Mouse (Mus musculus): Measurements from ENCODE around the gene Rasal3. TPM values are rescaled to one million over a fixed set of nuclear protein-coding genes. Genes with fewer than 3 reads are reported as not detected.

Rasal3 gene
- polyA plus RNA-seq, 1 experiment from 2014 or later = 3.6 TPM

DNA sequence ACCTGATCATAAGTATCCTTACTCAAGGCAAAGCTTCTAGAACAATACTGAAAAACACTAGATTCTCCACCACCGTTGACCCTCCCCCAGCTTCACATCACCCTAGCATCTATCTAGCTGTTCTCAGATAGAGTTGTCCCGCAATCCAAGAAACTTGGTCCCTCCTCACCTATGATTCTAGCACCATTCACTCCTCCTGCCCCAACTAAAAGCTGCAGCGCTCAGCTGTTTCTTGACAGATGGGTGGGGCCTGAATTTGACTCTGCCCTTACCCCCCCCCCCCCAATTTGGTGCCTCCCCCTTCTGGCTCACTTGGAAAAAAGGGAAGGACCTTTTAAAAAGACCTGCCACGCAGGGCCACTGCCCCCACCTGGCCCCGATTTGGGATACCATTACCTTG, 38.5 kb downstream of the Rasal3 start:
- peaks cover 37% of the 10 kb centered on the region for H3K36me3 ChIP-seq
- H3K27me3 ChIP-seq = no peaks in the 10 kb centered on the region
- peak overlapping the region; percentile 94 for H3K9ac ChIP-seq
- H3K4me2 ChIP-seq = peak overlapping the region; percentile 90
- 32% methylated on average over 5 of the region's 5 CpGs for WGBS (ENCODE audit: insufficient replicate concordance)
- ATAC-seq (ENCODE audit: low read depth) (no peak), DNase-seq (no peak)
- H3K27ac ChIP-seq = peak overlapping the region; percentile 76
- H3K4me1 ChIP-seq (replicated peaks) = peaks cover 72% of the 10 kb centered on the region
- H3K9me3 ChIP-seq (replicated peaks) = no peaks in the 10 kb centered on the region
- peak overlapping the region; percentile 97 for H3K4me3 ChIP-seq (replicated peaks)

DNA sequence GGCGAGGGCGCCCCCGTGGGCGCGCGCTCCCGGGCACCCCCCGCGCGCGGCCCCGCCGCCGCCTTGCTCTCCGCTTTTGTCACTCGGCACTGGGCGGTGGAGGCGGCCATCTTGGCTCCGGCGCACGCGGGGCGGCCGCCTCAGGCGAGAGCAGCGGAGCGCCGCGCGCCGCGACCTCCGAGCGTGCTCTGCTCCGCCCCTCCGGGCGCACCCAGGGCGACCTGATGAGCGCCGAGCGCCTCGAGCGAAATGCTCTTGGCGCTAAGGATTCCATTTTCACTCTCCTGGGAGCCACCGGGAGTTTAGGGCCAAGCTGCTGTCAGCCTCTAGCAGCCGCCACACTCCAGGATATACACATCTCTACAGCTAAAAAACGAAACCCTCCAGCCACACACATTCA, 39.1 kb downstream of the Rasal3 start:
- H3K4me1 ChIP-seq (replicated peaks) = peaks cover 72% of the 10 kb centered on the region
- WGBS (ENCODE audit: insufficient replicate concordance) = under 1% methylated on average over 46 of the region's 47 CpGs
- H3K4me2 ChIP-seq = peak overlapping the region; percentile 90

GRCm38 (mm10) chr17:32363821-32364301, 39.5 kb downstream of the Rasal3 start:
- DNase-seq = no peak
- Histone ChIP-seq H3K27me3 (no peaks in the 10 kb centered on the region), H3K36me3 (peaks cover 47% of the 10 kb centered on the region), H3K4me2 (peak overlapping the region; percentile 90), H3K27ac (peak overlapping the region; percentile 76), H3K9ac (peak overlapping the region; percentile 94), H3K4me3 (replicated peaks) (peak overlapping the region; percentile 97), H3K4me1 (replicated peaks) (peaks cover 69% of the 10 kb centered on the region), H3K9me3 (replicated peaks) (no peaks in the 10 kb centered on the region)
- ATAC-seq (ENCODE audit: low read depth) = peak; percentile 37
- WGBS (ENCODE audit: insufficient replicate concordance) = under 1% methylated on average over 24 of the region's 50 CpGs

More for the DNA sequence above, 39.1 kb downstream of the Rasal3 start:
- ATAC-seq (ENCODE audit: low read depth) = peak; percentile 84
- peak overlapping the region; percentile 94 for H3K9ac ChIP-seq
- peak overlapping the region; percentile 76 for H3K27ac ChIP-seq
- DNase-seq = peak; percentile 82
- peak overlapping the region; percentile 97 for H3K4me3 ChIP-seq (replicated peaks)
- peaks cover 42% of the 10 kb centered on the region for H3K36me3 ChIP-seq
- no peaks in the 10 kb centered on the region for H3K27me3 ChIP-seq
- H3K9me3 ChIP-seq (replicated peaks) = no peaks in the 10 kb centered on the region

DNA sequence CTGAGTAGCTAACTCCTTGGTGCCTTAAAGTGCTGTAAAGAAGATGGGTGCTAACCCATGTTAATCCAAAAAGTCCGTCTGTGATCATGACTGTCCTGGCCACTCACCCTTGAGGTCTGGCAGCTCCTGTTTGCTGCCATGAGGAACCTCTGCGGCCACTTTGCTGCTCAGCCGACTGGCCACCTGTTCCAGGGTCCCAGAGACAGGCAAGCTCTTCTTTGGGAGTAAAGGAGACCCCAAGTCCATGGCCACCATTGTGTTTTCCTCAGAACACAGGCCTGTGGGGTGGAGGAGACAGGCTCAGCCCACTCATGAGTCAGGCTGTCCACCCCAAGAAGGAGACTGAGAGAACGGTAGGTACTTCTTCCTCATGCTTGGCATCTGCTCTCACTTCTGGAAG, 40.7 kb downstream of the Rasal3 start:
- WGBS (ENCODE audit: insufficient replicate concordance) = 83% methylated on average over 4 of the region's 4 CpGs
- peaks cover 57% of the 10 kb centered on the region for H3K4me1 ChIP-seq (replicated peaks)
- H3K4me3 ChIP-seq (replicated peaks) = peak overlapping the region; percentile 97
- H3K4me2 ChIP-seq = peak overlapping the region; percentile 90
- no peak for ATAC-seq (ENCODE audit: low read depth)
- H3K27me3 ChIP-seq = no peaks in the 10 kb centered on the region
- no peak for DNase-seq
- H3K9ac ChIP-seq = peak overlapping the region; percentile 94
- H3K9me3 ChIP-seq (replicated peaks) = no peaks in the 10 kb centered on the region
- no peak overlapping the region for H3K27ac ChIP-seq
- peaks cover 55% of the 10 kb centered on the region for H3K36me3 ChIP-seq

GRCm38 (mm10) chr17:32359928-32360327, 43.5 kb downstream of the Rasal3 start:
- H3K9me3 ChIP-seq (replicated peaks) = no peaks in the 10 kb centered on the region
- H3K27me3 ChIP-seq = no peaks in the 10 kb centered on the region
- ATAC-seq (ENCODE audit: low read depth) (no peak), DNase-seq (no peak)
- no peak overlapping the region for H3K27ac ChIP-seq
- H3K36me3 ChIP-seq = peaks cover 75% of the 10 kb centered on the region
- peaks cover 29% of the 10 kb centered on the region for H3K4me1 ChIP-seq (replicated peaks)
- H3K4me2 ChIP-seq = no peak overlapping the region
- 88% methylated on average over 18 of the region's 18 CpGs for WGBS (ENCODE audit: insufficient replicate concordance)
- H3K9ac ChIP-seq = no peak overlapping the region
- H3K4me3 ChIP-seq (replicated peaks) = no peak overlapping the region

DNA sequence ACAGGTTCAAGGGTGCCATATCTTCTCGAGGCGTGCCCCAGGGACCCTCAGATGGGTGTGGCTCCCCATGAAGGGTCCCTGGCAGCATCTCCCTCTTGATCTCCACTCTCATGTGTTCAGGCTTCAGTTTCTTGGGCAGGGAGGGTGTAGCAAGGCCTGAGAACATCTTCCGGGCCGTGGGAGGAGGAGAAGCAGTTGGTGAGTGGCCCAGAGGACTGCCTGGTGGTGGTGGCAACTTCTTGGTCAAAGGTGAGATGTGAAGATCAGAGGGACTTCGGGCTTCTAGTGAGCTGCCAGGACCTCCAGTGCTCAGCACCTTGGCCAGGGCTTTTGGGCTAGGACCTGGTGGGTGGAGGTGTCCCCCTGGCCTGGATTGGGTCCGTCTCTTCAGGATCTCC, 44.4 kb downstream of the Rasal3 start:
- no peak for DNase-seq
- Histone ChIP-seq H3K4me3 (replicated peaks) (no peak overlapping the region), H3K9ac (no peak overlapping the region), H3K27ac (no peak overlapping the region), H3K36me3 (peaks cover 85% of the 10 kb centered on the region), H3K27me3 (no peaks in the 10 kb centered on the region), H3K9me3 (replicated peaks) (no peaks in the 10 kb centered on the region), H3K4me1 (replicated peaks) (peaks cover 25% of the 10 kb centered on the region), H3K4me2 (no peak overlapping the region)
- ATAC-seq (ENCODE audit: low read depth) = no peak
- WGBS (ENCODE audit: insufficient replicate concordance) = 84% methylated on average over 6 of the region's 6 CpGs

GRCm38 (mm10) chr17:32358192-32358942, 45.0 kb downstream of the Rasal3 start:
- WGBS (ENCODE audit: insufficient replicate concordance) = 85% methylated on average over 7 of the region's 7 CpGs
- ATAC-seq (ENCODE audit: low read depth) = no peak
- Histone ChIP-seq H3K4me3 (replicated peaks) (no peak overlapping the region), H3K27ac (no peak overlapping the region), H3K9ac (no peak overlapping the region), H3K4me1 (replicated peaks) (peaks cover 20% of the 10 kb centered on the region), H3K9me3 (replicated peaks) (no peaks in the 10 kb centered on the region), H3K36me3 (peaks cover 89% of the 10 kb centered on the region), H3K27me3 (no peaks in the 10 kb centered on the region), H3K4me2 (no peak overlapping the region)
- DNase-seq = no peak

GRCm38 (mm10) chr17:32356766-32357760, 46.3 kb downstream of the Rasal3 start:
- Histone ChIP-seq H3K4me2 (no peak overlapping the region), H3K9me3 (replicated peaks) (no peaks in the 10 kb centered on the region), H3K27ac (no peak overlapping the region), H3K9ac (no peak overlapping the region), H3K27me3 (no peaks in the 10 kb centered on the region), H3K4me1 (replicated peaks) (peaks cover 10% of the 10 kb centered on the region), H3K36me3 (peaks cover 85% of the 10 kb centered on the region), H3K4me3 (replicated peaks) (no peak overlapping the region)
- DNase-seq (no peak), ATAC-seq (ENCODE audit: low read depth) (no peak)
- 90% methylated on average over 24 of the region's 24 CpGs for WGBS (ENCODE audit: insufficient replicate concordance)

DNA sequence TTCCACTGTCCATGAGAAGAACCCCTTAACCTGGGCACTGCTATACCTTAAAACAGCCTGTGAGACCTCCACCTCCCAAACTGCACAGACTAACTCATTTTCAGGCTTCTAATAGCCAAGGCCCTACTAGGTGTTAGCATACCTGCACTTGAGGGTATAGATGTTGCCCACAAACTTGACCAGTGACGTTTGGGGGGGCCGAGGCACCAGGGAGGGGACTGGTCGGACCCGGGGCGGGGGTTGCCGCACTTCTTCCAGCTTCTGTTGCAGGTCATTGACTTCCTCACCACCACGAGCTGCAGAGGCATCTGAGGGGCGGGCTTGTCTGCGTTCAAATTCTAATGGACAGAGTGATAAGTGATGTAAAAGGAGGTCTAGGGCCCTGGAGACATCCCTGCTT, 47.1 kb downstream of the Rasal3 start:
- DNase-seq = no peak
- Histone ChIP-seq H3K9me3 (replicated peaks) (no peaks in the 10 kb centered on the region), H3K27me3 (no peaks in the 10 kb centered on the region), H3K36me3 (peaks cover 77% of the 10 kb centered on the region), H3K27ac (no peak overlapping the region), H3K4me3 (replicated peaks) (no peak overlapping the region), H3K4me2 (no peak overlapping the region), H3K9ac (no peak overlapping the region), H3K4me1 (replicated peaks) (peaks cover 11% of the 10 kb centered on the region)
- 80% methylated on average over 9 of the region's 9 CpGs for WGBS (ENCODE audit: insufficient replicate concordance)
- no peak for ATAC-seq (ENCODE audit: low read depth)

DNA sequence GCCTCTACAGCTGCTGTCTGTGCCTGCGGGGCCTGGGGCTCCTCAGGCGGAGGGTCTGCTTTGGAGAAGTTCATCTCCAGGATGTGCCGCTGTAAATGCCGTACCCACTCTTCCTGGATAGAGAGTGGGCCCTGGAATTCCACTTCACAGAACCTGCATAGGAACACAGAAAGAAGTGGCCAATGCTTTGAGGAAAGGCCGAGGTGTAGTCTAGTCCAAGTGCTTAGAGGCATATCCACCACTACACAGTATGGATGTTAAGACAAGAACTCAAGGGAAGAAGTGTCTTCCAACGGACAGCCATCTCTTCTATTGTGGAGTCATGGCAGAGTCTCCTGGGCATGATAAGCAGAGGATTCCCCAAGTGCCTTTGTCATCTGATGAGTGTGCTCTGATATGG, 48.4 kb downstream of the Rasal3 start:
- no peak for DNase-seq
- Histone ChIP-seq H3K4me2 (no peak overlapping the region), H3K27ac (no peak overlapping the region), H3K27me3 (no peaks in the 10 kb centered on the region), H3K4me1 (replicated peaks) (peaks cover 13% of the 10 kb centered on the region), H3K9ac (no peak overlapping the region), H3K36me3 (peaks cover 65% of the 10 kb centered on the region), H3K9me3 (replicated peaks) (no peaks in the 10 kb centered on the region), H3K4me3 (replicated peaks) (no peak overlapping the region)
- no peak for ATAC-seq (ENCODE audit: low read depth)
- WGBS (ENCODE audit: insufficient replicate concordance) = 88% methylated on average over 6 of the region's 6 CpGs

DNA sequence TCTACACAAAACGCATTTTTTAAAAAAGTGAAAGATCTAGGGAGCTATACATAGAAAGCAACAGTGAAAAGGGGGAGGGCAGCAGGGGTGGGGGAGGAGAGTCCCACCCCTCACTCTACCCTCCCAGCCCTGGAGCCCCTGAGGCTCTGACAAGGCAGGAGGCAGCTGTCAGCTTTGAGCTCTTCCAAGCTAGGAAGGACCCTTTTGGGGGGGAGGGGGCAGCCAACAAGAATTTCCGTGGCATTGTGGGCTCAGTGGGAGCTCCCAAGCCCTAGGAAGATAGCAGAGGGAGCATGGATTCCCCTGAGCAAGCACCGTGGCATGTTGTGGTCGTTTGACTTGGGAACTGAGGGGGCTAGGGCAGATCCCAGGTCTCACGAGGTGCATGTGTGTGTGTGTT, 49.2 kb downstream of the Rasal3 start:
- Histone ChIP-seq H3K36me3 (peaks cover 57% of the 10 kb centered on the region), H3K27ac (no peak overlapping the region), H3K9me3 (replicated peaks) (no peaks in the 10 kb centered on the region), H3K27me3 (no peaks in the 10 kb centered on the region), H3K9ac (no peak overlapping the region), H3K4me1 (replicated peaks) (peaks cover 20% of the 10 kb centered on the region), H3K4me2 (no peak overlapping the region), H3K4me3 (replicated peaks) (no peak overlapping the region)
- WGBS (ENCODE audit: insufficient replicate concordance) = 64% methylated on average over 5 of the region's 5 CpGs
- no peak for ATAC-seq (ENCODE audit: low read depth)
- DNase-seq = no peak

Data from liver, embryonic 13.5 days (tissue).